Mouse (Mus musculus) liver (tissue): Measurements from ENCODE around the gene Camkk2.
A peak's percentile ranks its signal among the peaks of the same experiment; 100 is the strongest.

Source experiments
- DNase-seq: peaks from one replicate; pipeline ENCODE4 v3.0.0-alpha.2; 2020; ENCODE audit warnings: mixed read lengths

Gene Camkk2

DNA sequence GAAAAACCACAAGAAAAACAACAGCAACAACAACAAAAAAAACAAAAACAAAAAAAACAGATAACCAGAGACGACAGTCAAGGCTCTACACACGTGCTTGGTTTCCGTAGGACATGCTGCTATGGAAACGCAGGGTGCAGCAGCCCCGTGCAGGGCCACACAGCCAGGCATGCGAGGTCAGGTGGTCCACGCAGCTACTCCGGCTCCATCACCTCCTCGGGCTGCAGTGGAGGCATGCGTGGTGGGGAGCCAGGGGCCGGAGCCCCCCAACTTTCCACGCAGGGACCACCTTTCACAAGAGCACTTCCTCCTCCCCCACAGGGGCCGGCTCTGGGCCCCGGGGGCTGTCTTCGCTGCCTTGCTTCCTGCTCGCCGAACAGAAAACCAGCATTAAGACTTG is 45.3 kb downstream of the Camkk2 start:
- DNase-seq, result no peak

DNA sequence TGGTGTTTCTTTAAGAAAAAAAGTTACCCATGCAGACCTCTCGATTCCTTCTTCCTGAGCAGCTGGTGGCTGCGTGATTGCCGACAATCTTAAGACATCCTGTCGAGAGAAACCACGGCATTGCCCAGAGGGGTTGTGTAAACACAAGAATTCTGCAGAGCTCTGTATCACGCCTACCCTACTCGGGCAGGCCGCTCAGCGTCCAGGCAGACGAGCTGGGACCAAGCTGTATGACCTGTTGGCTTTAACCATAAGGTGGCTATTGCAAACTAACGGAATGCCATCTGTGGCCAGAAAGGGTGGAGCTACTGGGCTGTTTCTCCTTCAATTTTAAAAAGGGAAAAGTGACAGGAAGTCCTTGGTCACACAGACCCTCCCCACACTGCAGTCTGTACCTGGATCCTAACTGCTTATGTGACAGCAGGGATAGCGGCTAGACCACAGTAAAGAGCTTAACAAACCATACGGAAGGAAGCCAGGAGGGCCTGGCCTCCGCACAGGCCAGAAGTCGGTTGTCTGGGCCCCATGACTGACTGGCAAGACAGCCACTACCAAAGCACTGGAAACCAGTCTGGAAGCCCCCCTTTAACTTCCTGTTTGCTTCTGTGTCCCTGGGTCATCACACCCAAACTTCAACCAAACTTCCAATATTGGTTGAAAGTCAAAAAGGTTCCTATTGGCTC is 47.1 kb downstream of the Camkk2 start:
- peak; percentile 37 for DNase-seq

- peak; percentile 79 for DNase-seq
Measured at GRCm38 (mm10) chr5:122731321-122731720, 47.9 kb downstream of the Camkk2 start.

GRCm38 (mm10) chr5:122730776-122731175 is 48.4 kb downstream of the Camkk2 start:
- DNase-seq, result no peak

GRCm38 (mm10) chr5:122727096-122727495 is 52.1 kb downstream of the Camkk2 start:
- DNase-seq, result no peak

- DNase-seq, result no peak
Measured at GRCm38 (mm10) chr5:122726595-122726994, 52.6 kb downstream of the Camkk2 start.

- DNase-seq, result peak; percentile 55
Measured at GRCm38 (mm10) chr5:122726068-122726467, 53.1 kb downstream of the Camkk2 start.

DNA sequence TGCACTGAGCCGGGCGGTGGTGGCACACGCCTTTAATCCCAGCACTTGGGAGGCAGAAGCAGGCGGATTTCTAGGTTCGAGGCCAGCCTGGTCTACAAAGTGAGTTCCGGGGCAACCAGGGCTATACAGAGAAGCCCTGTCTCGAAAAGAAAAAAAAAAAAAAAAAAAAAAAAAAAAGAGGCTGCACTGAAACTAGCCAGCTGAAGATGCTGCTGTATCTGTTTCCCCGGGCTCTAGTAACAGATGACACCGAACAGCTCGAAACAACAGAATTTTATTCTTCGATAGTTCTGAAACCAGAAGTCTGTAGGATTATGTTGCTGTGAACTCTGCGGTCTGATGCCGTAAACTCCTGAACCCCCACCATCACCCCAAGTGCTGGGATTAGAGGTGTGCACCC is 53.8 kb downstream of the Camkk2 start:
- DNase-seq, result no peak

DNA sequence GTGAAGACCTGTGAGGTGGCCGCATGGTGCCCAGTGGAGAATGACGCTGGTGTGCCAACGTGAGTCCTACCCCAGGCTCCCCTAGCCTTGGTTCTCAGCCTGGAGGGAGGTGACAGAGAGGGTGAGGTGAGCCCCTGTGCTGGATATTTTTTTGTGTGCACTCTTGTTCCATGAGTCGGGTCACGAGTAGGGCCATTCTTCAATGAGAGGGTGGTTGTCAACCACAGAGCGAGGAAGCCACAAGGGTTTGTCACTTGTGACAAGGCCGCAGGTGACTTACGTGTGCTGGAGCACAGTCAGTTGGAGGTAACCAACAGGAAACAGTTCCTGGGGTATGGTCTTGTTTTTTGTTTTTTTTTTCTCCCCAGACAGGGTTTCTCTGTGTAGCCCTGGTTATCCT is 60.0 kb downstream of the Camkk2 start:
- DNase-seq, result no peak

- DNase-seq, result no peak
Measured at GRCm38 (mm10) chr5:122718400-122718799, 60.8 kb downstream of the Camkk2 start.

DNA sequence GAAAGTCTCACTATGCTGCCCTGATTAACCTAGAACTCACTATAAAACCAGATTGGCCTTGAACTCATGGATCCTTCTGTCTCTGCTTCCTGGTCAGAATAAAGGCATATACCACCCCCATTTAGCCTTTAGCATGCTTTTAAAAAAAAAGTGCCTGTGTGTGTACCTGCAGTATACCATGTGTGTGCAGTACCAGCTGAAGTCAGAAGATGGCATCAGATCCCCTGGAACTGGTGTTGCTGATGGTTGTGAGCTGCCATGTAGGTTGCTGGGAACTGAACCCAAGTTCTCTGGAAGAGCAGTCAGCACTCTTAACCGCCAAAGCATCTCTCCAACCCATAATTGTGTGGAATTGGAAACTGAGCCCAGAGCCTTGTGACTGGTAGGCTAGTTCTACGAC is 62.4 kb downstream of the Camkk2 start:
- DNase-seq, result no peak

- DNase-seq, result no peak
Measured at GRCm38 (mm10) chr5:122715723-122716122, 63.5 kb downstream of the Camkk2 start.

GRCm38 (mm10) chr5:122708819-122709218 is 70.4 kb downstream of the Camkk2 start:
- DNase-seq, result no peak

GRCm38 (mm10) chr5:122707276-122708181 is 71.7 kb downstream of the Camkk2 start, which contains the start of gene P2rx4:
Gene P2rx4 (plus strand): TSS chr5:122707544.
- peak; percentile 87 for DNase-seq

GRCm38 (mm10) chr5:122706917-122707275 is 72.3 kb downstream of the Camkk2 start:
- no peak for DNase-seq

DNA sequence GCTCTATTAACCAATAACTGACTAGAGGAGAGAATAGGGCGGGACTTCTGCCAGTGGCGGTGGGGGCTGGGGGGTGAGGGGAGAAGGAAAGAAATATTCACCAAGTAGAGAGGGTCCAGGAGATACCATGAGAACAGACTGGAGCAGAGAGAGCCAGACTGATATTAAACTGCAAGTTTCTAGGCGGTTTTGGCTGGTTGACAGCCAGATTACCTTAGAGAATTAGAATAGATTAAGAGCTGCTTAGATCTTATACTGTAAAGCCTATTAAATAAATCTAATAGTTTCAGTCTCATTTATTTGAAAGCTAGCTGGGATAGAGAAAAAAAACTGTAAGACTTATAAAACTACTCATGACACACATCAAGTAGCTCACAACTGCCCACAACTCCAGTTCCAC is 74.0 kb downstream of the Camkk2 start:
- no peak for DNase-seq

DNA sequence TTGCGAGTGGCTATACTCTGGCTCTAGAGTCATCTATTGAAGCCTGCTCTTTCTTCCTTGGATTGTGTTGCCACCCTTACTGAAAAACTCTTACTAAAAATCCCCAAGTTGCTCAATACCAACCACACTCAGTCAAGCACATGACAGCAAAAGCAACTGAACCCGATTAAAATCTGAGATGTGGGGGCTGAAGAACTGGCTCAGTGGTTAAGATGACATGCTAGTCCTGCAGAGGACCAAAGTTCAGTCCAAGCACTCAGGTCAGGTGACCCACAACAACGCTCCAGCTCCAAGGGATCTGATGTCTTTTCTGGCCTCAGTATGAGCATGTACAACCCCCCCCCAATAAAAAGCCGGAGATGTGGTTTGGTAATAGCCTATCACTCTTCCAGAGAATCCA is 74.6 kb downstream of the Camkk2 start:
- no peak for DNase-seq

- DNase-seq, result no peak
Measured at GRCm38 (mm10) chr5:122703574-122703973, 75.6 kb downstream of the Camkk2 start.

- no peak for DNase-seq
Measured at GRCm38 (mm10) chr5:122702156-122702555, 77.1 kb downstream of the Camkk2 start.

DNA sequence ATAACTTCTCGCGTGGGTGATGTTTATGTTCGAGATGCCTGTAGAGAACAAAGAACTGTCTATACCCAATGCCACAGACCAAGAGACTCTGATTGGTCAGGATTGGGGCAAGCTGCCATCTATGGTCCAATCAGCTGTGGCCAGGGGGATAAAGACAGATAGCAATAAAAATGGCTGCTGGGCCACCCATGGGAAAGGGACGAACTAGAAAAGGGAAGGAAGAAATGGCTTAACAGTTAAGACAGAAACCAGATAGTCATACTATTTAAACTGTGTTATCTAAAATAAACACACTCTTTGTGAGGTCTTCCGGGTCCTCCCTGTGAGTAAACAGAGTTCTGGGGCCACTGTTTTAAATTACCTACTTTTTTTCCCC is 78.4 kb downstream of the Camkk2 start:
- DNase-seq, result peak; percentile 47

GRCm38 (mm10) chr5:122700109-122700836 is 78.9 kb downstream of the Camkk2 start:
- DNase-seq, result peak; percentile 37

GRCm38 (mm10) chr5:122698701-122699060 is 80.5 kb downstream of the Camkk2 start:
- DNase-seq, result no peak

- no peak for DNase-seq
Measured at GRCm38 (mm10) chr5:122698041-122698700, 81.0 kb downstream of the Camkk2 start.
